Mouse (Mus musculus) naive thymus-derived CD4-positive, alpha-beta T cell, adult 2 months (primary cell): ENCODE data around the gene Cacna1c.

ENCODE experiments used
- DNase-seq: peaks from one replicate; pipeline ENCODE4 v3.0.0-alpha.2; 2011; ENCODE audit warnings: low read depth

The Cacna1c gene

GRCm38 (mm10) chr6:118955777-118956176 is 240.4 kb downstream of the Cacna1c start:
- DNase-seq, result no peak

GRCm38 (mm10) chr6:118954988-118955554 is 241.1 kb downstream of the Cacna1c start:
- no peak for DNase-seq

DNA sequence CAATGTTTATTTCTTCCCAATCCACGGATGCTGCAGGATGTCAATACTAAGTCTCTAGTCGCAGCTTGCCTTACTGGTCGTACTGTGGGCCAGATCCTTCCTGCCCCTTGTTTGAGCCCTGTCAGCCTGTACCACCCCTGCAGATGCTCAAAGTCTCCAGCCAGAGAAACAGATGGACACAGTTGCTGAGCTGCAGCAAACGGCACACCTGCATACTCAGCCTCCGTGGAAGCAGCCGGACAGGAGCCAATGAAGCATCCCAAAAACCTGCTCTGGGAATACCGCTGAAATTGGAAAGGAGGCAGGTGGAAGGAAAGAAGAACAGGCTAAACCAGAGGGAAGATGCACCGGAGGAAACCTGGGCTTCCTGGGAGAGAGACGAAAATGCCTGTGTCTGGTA is 243.8 kb downstream of the Cacna1c start:
- no peak for DNase-seq

DNA sequence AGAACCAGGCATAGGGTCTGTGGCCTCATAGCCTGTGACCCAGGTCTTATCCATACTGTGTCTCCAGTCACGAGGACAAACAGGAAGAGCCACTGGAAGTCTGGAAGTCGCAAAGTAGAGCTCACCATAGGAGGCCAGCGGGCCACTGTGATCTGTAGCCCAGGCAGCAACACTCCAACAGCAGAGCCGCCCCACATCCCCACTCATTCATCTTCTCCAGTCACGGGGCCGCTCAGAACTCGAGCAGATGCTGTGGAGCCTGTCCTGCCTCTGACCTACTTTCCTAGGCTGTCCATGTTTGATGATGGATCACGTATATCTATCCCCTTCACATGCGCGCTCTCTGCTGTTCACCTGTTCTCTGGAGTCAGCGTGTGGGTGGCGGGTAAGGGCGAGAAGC is 246.0 kb downstream of the Cacna1c start:
- DNase-seq, result no peak

GRCm38 (mm10) chr6:118947286-118947685 is 248.9 kb downstream of the Cacna1c start:
- no peak for DNase-seq

- no peak for DNase-seq
Observed at GRCm38 (mm10) chr6:118946660-118947059, 249.6 kb downstream of the Cacna1c start.

DNA sequence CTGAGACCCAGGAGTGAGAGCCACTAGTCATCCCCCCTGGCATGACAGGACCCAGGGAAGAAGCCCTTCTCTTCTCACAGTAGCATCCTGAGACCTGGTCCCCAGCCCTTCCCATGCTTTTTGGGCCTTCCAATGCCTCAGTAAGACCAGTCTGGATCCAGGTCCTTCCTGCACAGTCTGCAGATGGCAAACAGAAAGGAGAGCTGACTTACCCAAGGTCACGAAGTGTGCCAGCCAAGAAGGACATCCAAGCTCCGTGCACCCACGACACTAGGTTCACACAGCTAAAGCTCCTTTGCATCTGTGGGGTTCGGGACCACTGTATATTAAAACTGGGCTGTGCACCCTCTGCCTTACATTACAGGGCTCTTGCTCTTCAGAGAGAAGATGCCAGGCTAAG is 252.1 kb downstream of the Cacna1c start:
- no peak for DNase-seq

GRCm38 (mm10) chr6:118941816-118942215 is 254.4 kb downstream of the Cacna1c start:
- DNase-seq, result no peak

DNA sequence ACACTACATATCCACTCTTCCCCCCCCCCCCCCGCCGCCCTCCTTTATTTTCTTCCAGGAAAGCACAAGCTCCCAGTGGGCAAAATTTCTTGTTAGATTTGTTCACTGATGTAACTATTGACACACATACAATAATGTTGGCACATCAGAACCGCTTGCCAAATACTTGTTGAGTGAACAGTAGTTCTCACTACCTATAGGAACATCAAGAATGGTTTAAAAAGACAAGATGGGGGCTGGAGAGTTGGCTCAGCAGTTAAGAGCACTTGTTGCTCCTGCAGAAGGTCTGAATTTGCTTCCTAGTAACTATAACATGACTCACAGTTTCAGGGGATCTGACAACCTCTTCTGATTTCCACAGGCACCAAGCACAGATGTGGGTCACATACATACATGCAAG is 255.2 kb downstream of the Cacna1c start:
- DNase-seq, result no peak

- no peak for DNase-seq
Observed at GRCm38 (mm10) chr6:118939626-118940025, 256.6 kb downstream of the Cacna1c start.

DNA sequence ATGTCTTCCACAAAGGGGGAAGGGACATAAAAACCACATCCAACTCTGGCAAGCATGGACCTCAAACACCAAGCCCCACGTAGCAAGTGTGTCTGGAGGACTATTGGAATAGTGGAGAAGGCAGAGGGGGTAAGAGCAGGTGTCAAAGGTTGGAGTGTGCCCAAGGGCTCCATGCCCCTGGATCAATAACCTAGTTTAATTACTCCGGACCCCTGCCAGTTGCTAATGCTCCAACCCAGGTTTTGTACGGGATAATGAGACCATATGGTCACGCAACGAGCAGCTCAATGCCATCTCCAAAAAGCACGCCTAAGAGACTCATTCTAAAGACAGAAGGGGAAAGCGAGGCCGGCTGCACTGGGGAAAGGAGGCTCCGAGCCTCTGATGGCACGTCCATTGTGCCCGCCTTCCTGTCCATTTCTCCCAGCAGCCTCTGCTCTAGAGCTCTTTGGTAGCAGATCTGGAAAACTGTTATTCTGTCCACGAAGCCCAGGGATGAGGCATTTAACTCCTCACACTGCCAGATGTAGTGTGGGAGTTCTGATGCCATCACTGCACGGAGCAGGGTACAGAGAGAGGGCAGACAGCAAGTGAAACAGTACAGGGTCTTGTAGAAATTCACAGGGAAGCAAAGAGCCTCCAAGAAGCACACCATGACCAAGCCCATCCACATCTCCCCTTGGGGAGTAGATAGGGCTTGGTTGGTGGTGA is 257.7 kb downstream of the Cacna1c start:
- DNase-seq, result no peak

GRCm38 (mm10) chr6:118937536-118937935 is 258.7 kb downstream of the Cacna1c start:
- DNase-seq, result no peak

- DNase-seq, result no peak
Observed at GRCm38 (mm10) chr6:118935520-118936415, 260.4 kb downstream of the Cacna1c start.

DNA sequence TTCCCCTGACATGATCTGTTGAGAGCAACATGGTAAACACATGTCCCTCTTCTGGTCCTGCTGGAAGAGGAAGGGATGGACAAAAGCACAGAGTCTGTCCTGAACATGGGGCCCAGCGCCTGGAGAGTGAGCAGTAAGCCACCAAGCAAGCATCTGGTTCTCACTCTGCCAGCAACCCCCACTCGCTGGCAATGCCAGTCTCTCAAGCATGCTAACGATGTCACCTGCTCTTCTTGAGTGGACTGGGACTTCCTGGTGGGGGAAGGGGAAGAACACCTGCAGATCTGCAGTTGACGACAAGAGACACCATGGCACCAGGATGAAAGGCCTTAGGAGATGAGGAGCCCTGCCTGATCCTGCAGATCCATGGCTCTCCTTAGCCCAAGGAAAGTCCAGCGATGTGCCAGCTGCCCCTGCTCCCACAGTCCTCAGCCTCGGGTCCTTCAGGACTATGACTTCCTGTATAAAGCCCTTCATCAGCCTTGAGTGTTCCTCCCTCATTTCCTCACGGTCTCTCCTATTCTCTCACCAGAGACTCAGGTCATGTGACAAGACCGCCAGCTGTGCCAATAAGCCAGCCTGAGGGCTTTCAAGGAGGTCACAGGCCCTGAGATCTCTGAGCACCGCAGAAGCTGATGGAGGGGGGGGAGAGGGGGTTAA is 261.8 kb downstream of the Cacna1c start:
- no peak for DNase-seq

GRCm38 (mm10) chr6:118933017-118933594 is 263.1 kb downstream of the Cacna1c start:
- no peak for DNase-seq

DNA sequence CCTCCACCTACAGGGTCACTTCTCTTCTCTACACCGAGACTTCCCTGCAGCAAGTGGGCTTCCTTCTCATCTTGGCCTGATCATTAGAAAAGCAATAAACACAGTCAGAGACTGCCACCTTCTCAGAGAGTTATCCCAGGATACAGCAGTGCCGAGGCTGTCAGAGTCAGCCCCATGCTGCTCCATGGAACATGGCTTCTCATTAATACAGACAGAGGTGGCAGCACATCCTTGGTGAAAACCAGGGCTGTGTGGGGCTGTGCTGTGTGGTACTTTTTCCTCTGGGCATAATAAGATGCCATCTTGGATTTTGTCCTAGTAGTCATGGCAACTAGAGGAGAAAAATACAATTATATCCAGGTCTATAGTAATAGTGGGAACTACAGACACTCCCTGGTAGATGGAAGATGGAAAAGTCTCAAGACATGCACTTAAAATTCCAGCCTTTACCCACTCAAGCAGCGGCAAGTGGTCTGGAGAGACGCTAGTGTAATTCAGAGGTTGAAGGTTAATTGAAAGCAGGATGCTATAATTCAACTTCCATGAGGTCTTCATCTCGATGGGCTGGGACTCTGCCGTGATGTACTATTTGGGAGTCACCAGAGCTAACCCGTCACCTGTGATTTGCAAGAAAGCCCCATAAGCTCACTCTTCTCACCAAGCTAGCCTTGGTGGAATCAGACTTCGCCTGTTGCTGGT is 264.1 kb downstream of the Cacna1c start:
- no peak for DNase-seq

DNA sequence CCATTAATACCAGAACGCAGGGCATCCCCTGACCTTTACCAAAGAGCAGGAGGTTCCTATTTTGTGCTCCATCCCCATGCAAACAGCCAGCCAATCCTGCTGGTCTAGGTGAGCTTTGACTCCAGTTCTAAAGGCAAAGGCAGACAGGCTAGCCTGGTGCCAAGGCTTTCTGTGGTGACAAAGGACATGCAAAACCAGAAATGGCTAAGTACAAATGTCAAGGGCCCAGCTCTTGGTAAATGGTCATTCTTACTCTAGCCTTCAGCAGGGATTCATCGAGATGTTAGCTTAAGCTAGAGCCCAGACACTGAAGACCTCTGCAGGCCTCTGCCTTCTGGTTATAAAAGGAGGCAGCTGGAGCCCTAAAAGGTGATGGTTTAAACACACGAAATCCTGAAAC is 269.5 kb downstream of the Cacna1c start:
- DNase-seq, result no peak

DNA sequence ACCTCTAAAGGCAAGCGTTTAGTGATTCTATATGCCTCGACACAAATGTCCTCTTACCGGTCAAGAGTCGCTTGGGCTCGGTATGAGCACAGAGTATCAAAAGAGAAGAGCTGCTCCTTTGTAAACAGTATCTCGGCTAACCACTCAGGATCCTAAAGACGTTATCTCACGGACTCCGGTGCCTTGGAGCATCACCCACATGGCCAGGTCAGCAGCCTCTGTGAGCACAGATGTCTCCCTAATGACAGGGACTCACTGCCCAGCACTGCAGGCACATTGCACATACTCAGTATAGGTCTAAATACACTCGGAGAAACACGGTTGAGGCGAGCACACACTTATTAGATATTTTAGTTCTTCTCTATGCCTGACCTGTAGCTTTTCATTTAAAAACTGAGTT is 271.8 kb downstream of the Cacna1c start:
- DNase-seq, result no peak

- no peak for DNase-seq
Observed at GRCm38 (mm10) chr6:118923926-118924325, 272.3 kb downstream of the Cacna1c start.

DNA sequence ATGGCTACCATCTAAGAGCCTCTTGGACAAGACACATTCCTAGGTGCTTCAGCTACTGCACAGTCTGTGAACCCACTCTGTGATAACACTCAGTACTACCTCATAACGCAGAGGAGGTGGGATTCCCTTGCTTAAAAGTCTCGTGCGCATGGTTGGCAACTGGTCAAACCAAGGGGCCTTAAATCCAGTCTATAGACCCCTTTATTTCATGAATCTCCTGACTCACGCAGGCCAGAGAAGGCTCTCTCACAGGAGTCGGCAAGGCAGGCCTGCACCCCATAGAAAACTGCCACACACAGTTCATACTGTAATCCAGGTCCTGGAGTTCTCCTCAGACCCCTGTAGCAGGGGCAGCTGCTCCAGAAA is 273.0 kb downstream of the Cacna1c start:
- DNase-seq, result no peak
